Mouse (Mus musculus) cerebellum, adult 11-12 months (tissue): ENCODE measurements around the gene Pparg.
A peak's percentile ranks its signal among the peaks of the same experiment; 100 is the strongest.

Source experiments
- DNase-seq: peaks from one replicate; pipeline ENCODE4 v3.0.0; 2022

Gene Pparg

DNA sequence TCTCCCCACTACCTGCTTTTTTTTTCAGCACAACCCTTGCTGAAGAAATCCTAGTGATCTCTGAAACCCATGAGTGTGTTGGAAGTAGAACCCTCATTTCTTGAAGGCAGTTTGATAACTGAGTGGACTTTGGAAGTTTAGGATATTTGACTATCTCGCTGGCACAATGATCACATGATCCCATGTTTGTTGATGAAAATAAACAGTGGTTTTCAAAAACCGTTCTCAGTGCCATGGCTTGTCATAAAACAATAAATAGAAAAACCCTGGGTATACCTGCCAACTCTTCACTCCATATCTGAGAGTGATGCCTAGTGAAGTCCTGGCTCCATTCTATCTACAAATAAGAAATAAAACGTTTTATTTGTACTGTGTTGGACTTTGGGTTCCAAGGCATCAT lies 105.8 kb downstream of the Pparg start:
- DNase-seq: no peak

DNA sequence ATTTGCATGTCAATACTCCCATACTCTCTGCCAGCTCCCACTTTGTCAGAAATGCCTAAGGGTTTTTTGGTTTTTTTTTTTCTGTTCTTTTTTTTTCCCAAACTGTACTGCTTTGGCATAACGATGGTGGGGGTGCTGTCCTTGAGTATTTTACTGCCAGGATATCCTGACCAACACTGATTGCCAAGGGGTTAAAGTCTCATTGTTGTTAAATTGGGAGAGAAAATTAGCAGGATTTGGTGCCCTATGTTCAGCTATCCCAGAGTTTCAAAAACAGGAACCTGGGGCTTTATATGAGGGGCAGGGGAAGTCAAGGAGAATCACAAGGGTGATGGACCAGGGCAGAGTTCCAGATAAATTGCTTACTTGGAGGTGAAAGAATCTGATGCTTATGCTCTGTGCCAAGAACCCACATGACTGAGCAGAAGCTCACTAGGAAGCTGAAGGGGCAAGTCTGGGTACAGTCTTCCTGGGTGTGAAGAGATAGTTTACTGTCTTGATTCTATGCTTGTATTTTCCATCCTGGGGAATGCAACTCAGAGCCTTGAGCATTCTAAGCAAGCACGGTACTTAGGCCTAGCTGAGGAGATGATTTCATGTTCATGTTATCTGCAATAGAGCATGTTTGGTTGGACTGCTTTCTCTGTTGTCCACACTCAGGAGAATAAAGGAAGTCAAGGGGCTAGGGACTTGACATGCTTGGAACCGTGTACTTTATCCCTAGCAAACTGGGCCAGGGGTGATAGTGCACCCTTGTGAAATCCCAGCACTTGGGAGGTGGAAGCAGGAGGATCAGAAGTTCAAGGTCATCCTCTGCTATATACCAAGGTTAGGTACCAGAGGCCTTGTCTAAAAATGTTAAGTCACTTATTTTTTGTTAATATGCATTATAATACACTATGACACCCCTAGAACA lies 109.2 kb downstream of the Pparg start:
- DNase-seq: no peak

DNA sequence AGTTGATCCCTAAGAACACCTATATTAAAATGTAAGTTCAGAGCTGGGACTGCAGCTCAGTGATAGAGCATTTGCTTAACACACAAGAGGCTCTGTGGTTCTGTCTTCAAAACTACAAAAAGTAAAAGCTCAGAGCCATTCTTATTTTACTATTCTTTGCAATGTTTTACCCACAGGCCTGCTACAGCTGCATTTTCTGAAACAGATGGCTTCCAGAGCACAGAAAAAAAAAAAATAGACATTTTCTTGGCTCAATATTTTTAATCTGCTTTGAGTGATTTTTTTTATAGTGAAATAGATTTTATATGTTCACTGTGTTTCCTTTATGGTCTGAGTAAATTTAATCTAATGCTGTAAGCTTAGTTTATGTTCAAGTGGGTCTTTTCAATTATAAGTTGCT lies 111.2 kb downstream of the Pparg start:
- no peak for DNase-seq

DNA sequence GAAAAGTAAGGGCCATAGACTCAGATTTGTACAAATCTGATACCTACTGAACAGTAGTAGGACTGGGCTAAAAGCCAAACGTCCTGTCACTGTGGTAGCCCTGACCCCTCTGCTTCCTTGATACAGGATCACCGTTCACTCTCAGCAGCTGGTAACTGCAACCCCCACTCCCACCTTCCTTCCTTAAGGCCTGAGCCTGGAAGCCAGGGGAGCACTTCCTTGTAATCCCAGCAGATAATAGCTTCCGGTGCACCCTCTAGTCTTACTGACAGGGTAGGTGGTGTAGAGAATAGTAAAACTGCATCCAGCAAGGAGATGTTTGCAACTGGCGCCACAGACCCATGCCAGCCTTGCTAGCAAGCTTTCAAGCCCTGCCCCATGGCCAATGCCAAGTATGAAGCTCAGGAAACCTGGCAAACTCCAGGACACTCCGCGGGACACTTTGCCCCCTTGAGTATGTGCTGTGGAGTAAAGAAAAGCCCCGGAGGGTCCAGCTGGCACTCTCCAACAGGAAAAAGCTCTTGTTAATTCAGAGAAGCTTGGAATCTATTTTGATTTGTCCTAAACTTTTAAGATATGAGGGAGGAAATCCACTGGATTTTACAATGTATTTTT lies 116.4 kb downstream of the Pparg start:
- DNase-seq: no peak

DNA sequence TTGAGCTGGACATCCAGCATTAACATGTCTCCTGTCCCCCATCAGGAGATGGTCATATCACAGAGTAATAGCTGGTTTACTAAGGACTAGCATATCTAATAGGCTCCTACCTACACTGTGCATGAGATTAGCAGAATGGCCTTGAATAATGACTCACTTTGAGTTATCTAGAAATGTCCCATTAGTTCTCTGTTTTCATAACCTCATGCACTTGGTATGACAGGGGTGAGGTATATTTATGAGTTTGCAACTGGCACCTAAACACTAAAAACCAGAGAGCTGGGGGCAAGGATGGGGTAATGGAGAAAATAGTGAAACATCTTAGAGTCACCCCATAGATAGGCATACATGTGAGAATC lies 119.2 kb downstream of the Pparg start:
- no peak for DNase-seq

DNA sequence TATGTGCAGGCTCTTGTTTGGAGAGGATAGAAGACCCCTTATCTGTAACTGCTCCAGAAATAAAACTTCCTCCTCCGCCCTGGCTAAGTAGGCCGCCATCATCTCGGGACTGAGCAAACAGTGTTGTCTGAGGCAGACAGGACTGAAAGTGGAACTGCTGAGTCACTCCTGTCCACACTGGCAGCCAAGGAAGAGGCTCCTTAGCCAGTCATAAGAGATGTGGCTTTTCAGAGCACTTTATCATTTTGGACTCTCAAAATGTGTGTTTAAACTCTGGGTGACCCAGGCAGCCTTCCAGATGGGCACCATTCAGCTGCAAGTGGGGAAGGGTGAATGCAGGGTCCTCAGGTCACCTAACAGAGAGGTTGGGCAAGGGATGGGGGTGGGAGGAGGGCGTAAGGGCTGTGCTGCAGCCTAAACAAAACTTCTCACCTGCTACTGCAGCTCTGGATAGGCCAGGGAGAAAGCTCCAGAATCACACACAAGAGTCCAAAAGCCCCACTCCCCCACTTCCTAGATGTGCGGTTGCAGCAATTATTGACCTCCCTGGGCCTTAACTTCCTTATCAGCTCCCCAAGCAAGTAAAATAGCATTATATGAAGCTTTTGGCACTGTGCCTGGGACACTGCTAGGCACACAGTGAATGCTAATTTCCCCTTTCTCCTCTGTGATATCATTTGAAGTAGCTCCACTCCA lies 119.7 kb downstream of the Pparg start:
- no peak for DNase-seq

DNA sequence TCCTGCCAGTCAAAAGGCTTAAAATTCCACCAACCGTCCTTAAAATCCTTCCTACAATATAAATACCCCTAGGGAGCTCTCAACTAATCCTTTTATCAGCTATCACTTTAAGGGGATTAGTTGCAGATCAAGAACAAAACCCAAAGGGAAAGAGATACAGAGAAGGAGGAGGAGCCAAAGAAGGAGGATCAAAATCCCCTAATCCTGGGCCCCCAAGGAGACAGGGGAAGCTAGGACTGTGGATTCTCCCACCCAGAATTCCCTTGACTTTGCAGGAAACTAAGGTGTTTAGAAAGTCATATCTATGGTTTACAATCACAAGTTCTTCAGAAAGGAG lies 120.2 kb downstream of the Pparg start:
- no peak for DNase-seq

DNA sequence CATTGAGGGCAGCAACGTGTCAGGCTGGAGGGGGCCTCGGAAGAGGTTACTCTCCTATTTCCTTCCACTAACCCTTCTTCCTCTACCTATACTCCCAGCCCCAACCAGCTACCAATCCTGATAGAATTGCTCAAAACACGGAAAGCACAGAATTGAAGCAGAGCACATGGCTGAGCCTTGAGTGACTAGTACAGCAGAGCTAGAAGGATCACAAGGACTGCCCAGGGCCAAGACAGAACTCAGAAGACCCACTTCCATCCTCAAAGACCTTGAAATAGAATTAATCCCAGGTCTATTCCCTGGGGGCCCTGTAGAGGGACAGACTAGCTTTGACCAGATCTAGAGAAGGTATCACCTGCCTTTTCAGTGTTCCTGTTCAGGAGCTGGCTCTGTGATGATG lies 120.9 kb downstream of the Pparg start:
- no peak for DNase-seq

DNA sequence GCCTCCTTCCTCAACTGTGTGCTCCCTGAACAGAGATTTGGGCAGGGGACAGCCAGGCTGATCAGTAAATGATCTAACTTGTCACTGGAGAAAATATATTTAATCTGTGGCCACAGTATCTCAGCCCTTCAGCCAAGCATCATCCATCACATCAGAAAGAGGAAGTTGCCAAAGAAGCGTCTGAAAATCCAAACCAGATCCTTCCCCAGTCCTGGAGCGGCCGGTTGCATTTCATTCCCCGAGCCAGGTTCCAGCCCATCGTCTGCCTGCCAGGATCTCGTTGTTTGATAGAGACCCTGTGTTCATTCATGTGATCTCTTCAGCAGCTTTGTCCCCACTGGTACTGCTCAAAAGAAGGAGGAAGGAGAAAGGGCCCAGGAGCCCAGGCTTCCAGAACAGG lies 124.9 kb downstream of the Pparg start:
- DNase-seq: no peak

DNA sequence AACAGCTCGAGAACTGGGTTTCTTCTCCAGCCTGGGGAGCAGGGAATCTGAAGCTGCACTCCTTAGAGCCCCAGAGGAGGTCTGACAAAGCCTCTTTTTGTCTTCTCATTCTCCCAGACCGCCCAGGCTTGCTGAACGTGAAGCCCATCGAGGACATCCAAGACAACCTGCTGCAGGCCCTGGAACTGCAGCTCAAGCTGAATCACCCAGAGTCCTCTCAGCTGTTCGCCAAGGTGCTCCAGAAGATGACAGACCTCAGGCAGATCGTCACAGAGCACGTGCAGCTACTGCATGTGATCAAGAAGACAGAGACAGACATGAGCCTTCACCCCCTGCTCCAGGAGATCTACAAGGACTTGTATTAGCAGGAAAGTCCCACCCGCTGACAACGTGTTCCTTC lies 129.1 kb downstream of the Pparg start:
- DNase-seq: no peak

DNA sequence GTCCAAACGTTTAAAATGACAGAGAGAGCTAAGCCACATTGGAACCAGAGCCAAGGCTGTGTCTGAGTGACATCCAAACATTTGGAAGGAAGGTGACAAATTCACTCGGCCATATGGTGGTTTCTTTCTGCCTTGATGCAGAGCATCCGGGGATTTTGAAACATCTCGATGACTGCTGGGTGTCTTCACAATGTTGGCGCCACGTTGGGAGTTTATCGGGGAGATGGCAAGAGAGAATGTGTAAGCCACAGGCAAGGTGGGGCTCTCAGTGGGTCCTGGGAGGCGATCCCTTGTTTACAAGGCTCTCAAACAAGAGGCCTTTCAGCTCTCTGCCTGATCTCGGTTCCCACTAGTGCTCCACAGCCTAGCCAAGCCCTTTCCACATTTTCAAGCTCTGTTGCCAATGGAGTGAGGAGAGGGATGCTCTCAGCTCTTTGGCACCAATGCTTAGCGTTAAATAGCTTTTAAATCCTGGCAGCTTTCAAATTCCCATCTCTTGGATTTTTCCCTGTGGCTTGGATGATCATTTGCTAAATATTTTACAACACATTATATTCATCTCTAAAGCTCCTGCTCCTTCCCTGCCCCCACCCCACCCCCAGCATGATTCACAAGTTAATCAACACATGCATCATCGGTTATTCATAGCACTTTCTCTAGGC lies 132.3 kb downstream of the Pparg start:
- peak; percentile 68 for DNase-seq

DNA sequence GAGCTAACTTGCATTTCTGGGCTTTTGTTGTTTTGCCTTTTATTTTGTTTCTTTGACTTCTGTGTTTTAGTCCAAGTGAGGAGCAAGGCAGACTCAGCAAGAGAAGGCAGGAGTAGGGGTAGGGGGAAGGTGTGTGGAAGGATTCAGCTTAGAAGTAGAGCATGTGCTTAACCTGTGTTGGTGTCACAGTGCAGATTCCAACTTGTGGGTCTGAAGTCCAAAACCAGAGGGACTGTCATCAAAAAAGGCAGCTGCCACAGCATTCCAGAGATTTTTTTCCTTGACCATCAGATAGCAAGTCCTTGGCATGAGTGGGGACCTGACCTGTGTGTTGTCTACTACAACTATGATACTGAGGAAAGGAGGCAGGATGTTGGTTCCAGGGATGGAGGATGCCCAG lies 133.1 kb downstream of the Pparg start:
- DNase-seq: no peak

DNA sequence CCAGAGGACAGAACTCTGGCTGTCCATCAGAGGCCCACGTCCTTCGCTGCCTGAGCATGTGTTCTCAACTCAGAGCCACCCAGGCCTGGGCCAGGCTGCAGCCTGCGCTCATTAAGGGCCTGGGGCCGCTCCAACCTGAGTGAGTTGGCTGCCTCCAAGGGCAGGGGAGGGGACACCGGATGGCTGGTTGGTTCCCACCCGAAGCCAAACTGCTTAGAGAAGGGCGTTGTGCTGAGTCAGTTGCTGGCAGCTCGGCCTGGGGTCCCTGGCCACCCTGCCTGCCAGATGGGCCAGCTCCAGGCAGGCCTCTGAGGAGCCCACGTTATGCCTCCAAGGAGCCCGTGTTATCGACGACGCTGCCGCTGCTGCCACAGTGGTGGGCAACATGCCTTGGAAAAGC lies 138.8 kb downstream of the Pparg start:
- DNase-seq: no peak

DNA sequence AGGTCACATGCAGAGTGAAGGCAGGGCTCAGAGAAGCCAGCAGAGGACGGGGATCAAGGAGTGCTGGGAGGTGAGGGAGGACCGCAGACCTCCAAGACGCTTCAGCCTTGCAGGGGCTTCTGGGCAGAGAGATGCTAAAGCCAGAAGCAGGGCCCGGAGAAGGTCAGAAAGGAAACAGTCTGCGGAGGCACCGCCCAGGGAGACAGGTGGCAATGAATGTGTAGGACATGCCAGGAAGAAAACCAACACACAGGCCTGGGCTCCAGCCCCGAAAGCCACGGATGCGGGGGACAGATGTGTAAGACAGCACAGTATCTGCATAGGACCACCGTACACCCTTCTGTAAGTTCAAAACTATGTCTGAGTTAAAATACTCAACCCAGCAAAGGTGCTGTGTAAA lies 139.5 kb downstream of the Pparg start:
- no peak for DNase-seq

DNA sequence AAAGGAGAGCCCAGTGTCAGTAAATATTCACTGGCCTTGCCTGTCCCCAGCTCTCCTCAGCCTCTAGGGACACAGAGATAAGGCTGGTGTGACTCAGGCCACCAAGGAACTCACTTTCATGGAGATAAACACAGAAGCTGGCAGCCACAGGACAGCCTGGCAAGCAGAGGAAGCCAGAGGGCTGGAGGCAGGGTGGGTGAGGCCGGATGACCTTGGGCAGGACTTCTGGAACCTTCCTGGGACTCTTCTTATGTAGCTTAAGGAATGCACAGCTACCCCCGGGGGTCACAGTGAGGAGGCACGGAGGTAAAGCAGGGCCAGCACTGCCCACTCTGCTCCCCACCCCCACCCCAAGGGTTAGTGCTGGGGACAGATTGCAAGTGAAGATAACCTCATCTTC lies 140.4 kb downstream of the Pparg start:
- no peak for DNase-seq

DNA sequence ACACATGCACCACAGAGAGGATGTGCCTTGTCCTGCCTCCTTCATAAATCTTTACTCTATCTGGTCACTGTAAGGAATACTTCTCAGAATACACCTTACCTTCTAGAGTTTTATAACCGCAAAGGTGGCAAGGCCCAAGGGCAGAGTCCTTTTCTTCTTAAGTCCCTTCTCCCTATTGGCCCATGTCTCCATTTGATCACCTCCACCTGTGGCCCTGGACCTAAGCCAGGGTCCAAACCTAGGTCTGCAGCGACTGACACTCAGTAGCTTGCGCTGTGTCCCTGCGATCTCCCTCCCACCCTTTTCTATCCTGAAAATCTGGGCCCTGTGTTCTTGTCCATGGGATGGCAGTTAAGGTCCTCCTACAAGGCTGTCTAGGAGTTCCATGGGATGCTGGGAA lies 142.3 kb downstream of the Pparg start:
- DNase-seq: no peak

DNA sequence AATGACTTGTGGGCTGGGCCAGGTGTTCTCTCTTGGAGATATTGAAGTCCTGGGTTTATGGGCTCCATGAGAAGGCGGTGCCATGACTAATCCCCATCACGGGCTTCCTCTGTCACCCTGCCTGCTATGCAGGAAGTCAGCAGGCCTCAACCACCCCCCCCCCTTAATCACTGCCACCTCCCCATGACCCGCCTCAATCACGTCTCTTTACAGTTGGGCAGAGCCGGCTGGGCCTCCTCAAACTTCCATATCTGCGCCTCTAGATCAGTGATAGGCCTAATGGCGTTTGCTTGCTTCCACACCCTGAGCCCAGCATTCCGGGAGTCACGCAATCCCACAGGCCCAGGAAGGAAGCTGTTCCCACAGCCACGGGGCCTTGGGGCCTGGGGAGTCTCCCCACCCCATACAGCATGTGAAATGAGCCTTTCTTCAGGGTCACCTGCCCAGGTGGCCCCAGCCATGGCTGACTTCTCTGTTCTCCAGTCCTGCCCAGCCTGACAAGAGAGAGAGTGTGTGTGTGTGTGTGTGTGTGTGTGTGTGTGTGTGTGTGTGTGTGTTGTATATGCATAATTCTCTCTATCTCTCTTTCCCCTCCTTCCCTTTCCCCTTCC lies 142.9 kb downstream of the Pparg start:
- no peak for DNase-seq

DNA sequence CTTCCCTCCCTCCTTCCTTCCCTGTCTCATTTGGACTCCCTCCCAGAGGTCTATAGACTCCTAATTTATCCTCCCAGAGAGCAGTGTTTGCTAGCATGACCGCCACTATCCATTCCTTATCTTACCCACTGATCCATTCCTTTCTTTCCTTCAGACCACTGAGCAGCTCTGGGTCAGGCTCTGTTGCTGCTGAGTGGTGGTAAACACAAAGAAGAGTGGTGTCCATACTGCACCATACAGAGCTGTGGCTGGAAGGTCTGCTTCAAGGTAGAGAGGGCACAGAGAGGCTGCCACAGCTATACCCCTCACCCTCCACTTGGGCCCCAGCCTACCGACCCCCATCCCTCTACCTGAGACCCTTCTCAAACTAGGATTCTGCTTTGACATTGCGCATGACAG lies 143.4 kb downstream of the Pparg start:
- DNase-seq: no peak

DNA sequence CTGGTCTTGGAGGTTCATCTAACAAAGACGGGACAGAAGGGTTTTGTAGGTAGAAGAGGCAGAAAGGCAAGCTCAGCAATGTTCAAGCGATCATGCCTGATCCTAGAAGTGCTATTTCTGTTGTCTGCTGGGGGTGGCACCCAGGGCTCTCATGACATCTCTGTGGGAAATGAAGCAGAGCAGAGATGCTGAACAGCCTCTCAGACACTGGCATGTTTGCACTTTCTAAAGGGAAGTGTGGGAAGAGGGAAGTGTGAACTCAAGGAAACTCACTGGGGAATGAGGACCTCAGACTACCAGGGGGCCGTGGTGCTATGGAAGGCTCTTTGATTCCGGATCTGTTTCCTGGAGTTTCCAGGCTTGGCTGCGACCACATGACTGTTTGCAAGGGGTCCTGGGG lies 144.2 kb downstream of the Pparg start:
- no peak for DNase-seq

DNA sequence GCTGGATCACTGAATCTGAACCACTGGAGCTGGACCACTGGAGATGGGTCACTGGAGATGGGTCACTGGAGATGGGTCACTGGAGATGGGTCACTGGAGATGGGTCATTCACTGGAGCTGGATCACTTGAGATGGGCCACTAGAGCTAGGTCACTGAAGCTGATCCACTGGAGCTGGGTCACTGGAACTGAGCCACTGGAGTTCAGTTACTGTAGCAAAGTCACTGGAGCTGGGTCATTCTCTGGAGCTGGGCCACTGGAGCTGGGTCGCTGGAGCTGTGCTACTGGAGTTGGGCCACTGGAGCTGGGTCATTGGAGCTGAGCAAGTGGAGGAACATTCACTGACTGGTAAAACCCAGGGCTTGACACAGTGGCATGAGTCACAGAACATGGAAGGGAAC lies 145.7 kb downstream of the Pparg start:
- no peak for DNase-seq

DNA sequence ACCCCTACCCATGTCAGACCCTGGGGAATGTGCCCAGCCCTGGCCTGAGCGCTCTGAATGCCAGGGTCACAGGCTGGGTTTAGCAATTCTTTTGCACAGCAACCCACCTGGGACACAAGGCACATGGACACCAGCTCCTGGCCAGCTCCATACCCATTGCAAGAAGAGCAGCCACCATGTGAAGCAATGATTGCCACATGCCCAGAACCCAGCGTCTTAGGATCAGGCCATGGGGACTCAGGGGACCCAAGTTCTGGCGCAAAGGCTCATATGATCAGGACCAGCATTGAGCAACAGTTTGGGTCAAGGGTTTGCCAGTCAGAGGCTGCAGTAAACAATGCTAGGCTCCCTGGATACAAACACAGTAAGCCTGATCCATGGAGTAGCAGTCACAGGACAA lies 150.7 kb downstream of the Pparg start:
- DNase-seq: no peak

DNA sequence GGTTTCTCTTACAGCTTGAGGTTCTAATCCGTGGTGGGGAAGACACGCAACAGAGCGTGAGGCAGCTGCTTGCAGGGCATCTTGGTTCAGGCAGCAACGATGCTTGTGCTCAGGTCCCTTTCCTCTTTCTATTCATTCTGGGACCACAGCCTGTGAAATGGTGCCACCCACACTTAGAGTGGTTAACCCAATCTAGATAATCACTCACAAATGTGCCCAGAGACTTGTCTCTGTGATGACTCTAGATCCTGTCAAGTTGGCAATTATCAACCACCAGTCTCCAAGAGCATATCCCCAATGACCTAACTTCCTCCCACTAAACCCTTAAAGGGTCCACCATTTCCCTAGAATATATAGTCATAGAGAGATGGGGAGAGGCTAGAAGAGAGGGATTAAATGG lies 152.5 kb downstream of the Pparg start:
- no peak for DNase-seq

DNA sequence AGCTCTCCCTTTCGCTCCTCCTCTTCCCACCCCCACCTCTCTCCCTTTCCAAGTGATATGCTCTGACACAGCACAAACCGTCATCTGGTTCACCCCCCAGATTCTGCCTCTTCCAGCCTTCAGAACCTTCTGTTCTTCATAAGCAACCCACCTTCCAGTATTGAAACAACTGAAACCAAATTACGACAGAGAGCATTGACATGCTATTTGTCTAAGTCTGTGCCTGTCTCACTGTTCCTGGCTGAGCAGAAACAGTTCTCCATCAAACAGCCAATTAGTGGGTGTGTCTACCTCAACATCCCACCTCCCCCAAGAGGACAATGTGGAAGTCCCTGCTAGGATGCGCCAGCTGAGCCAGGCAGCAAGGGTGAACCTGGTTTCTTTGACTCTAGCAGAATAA lies 157.2 kb downstream of the Pparg start:
- DNase-seq: no peak
